Mouse (Mus musculus) stomach, embryonic 15.5 days (tissue): ENCODE measurements at regions not wholly inside any gene's neighbourhood (a gene's known extent, or its start where the extent isn't known, plus 50 kb on each side); places are given as distances from the start of the nearest gene placed in this dataset.
"Not testable (repeated sequence)": the region's sequence is repeated elsewhere in the genome, so short reads cannot be mapped to it uniquely, and the experiment has no call there.

Source experiments
- ATAC-seq: fragments of 200-750 bp; cut with Nextera tagmentation; 2 replicates; pipeline ENCODE4 v1.8.0; 2017; ENCODE audit warnings: low read depth, moderate number of reproducible peaks, moderate TSS enrichment; ENCODE audit not compliant: insufficient read depth, low FRiP score
- H3K27ac ChIP-seq: fragments of 300-500 bp; sonication (generic); 2 replicates; pipeline ENCODE4 v1.5.1; 2015; ENCODE audit warnings: mild to moderate bottlenecking, inconsistent platforms
- H3K27me3 ChIP-seq: fragments of 300-500 bp; sonication (generic); replicated peaks from 2 replicates; pipeline ENCODE4 v1.6.1; 2015; ENCODE audit warnings: inconsistent platforms
- H3K36me3 ChIP-seq: fragments of 300-500 bp; sonication (generic); 2 replicates; pipeline ENCODE4 v1.6.1; 2015; ENCODE audit warnings: inconsistent platforms
- H3K4me1 ChIP-seq: fragments of 300-500 bp; sonication (generic); 2 replicates; pipeline ENCODE4 v1.6.1; 2015; ENCODE audit warnings: inconsistent platforms
- H3K4me2 ChIP-seq: fragments of 300-500 bp; sonication (generic); 2 replicates; pipeline ENCODE4 v1.6.1; 2015; ENCODE audit warnings: mild to moderate bottlenecking, inconsistent platforms
- H3K4me3 ChIP-seq: fragments of 300-500 bp; sonication (generic); replicated peaks from 2 replicates; pipeline ENCODE4 v1.5.1; 2015; ENCODE audit warnings: inconsistent platforms
- H3K9ac ChIP-seq: fragments of 300-500 bp; sonication (generic); 2 replicates; pipeline ENCODE4 v1.6.1; 2015; ENCODE audit warnings: inconsistent platforms
- H3K9me3 ChIP-seq: fragments of 300-500 bp; sonication (generic); 2 replicates; pipeline ENCODE4 v1.6.1; 2016; ENCODE audit warnings: inconsistent platforms
- WGBS: fragments of 180-500 bp; shearing (Covaris S2); methylation state at CpG from one replicate; pipeline ENCODE4 v1.1.7; 2015; 5-methylcytosine and 5-hydroxymethylcytosine counted together

DNA sequence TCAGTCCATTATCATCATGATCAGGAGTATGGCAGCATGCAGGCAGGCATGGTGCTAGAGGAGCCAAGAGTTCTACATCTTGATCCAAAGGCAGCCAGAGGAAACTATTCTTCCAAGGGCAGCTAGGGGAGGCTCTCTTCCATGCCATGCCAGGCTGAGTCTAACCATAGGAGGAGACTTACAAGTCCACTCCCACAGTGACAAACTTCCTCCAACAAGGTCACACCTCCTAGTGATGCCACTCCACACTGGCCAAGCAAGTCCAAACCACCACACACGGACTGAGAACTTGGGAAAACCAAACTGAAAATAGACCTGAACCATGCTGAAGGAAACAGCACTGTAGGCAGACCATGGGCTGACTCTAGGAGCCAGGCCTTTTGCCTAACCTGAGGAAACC is 197.4 kb downstream of the Prex1 start:
- peaks cover 11% of the 10 kb centered on the region; the same call in 1 of the 2 replicates for H3K4me1 ChIP-seq
- H3K4me2 ChIP-seq: no peak overlapping the region
- no peaks in the 10 kb centered on the region for H3K9me3 ChIP-seq
- no peaks in the 10 kb centered on the region for H3K36me3 ChIP-seq
- no peak overlapping the region for H3K9ac ChIP-seq
- ATAC-seq: no peak
- WGBS: 73% methylated on average over 1 of the region's 1 CpGs
- no peak overlapping the region for H3K4me3 ChIP-seq
- no peaks in the 10 kb centered on the region for H3K27me3 ChIP-seq
- H3K27ac ChIP-seq: no peak overlapping the region

DNA sequence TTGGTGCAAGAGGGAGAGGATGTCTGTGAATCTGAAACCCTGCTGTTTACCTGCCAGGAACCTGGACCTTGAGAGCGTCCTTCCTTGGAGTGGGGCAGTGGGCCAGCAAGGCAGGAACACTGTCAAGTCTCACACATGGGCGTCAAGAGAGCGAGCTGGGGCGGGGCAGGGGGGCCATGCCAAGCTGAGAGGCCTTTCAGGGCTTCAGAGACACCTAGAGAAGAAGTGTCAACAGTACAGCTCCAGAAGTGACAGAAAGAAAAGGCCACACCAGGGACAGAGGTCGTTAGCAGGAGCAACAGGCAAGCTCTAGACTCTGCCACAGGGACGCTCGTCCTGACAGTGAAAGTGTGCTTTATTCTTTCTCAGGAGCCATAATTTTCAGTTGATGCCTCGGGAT is 199.0 kb downstream of the Prex1 start:
- no peak for ATAC-seq
- H3K4me3 ChIP-seq: no peak overlapping the region
- 37% methylated on average over 8 of the region's 8 CpGs for WGBS
- no peak overlapping the region for H3K27ac ChIP-seq
- no peaks in the 10 kb centered on the region for H3K9me3 ChIP-seq
- H3K27me3 ChIP-seq: no peaks in the 10 kb centered on the region
- H3K36me3 ChIP-seq: no peaks in the 10 kb centered on the region
- no peak overlapping the region for H3K4me2 ChIP-seq
- H3K4me1 ChIP-seq: peaks cover 11% of the 10 kb centered on the region; the same call in 1 of the 2 replicates
- H3K9ac ChIP-seq: no peak overlapping the region

DNA sequence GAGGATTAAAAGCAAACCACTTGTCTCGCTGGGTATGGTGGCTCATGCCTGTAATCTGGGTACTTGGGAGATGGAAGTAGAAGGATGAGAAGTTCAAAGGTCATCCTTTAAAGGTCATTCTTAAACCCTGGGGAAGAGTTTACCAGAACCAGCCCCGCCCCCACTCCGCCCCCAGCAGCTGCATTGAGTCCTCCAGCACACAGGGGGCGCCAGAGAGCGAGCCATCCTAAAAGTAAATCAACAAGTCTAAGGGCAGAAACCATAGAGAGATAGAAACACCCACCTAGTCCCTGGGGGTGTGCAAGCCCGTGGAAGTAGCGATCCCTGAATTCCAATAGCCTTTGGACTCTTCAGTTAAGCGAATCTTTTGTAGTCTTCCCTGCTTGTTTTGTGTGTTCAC is 201.1 kb downstream of the Prex1 start:
- Histone ChIP-seq H3K27ac (no peak overlapping the region), H3K4me1 (peaks cover 6% of the 10 kb centered on the region; the same call in 1 of the 2 replicates), H3K36me3 (no peaks in the 10 kb centered on the region), H3K9ac (no peak overlapping the region), H3K4me2 (no peak overlapping the region), H3K27me3 (no peaks in the 10 kb centered on the region), H3K4me3 (no peak overlapping the region), H3K9me3 (no peaks in the 10 kb centered on the region)
- no peak for ATAC-seq
- WGBS: 85% methylated on average over 8 of the region's 8 CpGs

- H3K9me3 ChIP-seq, H3K4me3 ChIP-seq, H3K36me3 ChIP-seq, H3K27ac ChIP-seq, H3K27me3 ChIP-seq, H3K4me1 ChIP-seq, ATAC-seq, H3K9ac ChIP-seq, H3K4me2 ChIP-seq: not testable (repeated sequence)
- WGBS: 82% methylated on average over 3 of the region's 3 CpGs
Measured at GRCm38 (mm10) chr2:166511477-166511876, 202.2 kb downstream of the Prex1 start.

DNA sequence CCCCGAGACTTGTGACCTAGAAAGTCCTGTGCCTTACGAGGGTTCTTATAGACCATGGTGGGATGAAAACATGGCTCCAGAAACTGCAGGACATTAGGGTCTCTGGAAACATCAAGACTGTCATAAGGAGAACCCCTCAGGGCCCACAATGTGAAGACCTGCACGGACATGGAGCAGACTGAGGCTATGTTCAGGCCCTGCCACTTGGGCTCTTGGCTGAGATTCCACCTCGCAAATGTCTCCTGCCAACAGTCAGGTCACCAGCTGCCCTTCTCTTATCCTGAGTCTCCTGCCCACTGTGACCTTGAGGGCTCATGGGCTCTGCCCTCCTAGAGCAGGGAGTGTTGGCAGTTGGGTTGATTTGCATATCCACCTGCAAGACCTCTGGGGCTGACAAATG is 202.9 kb downstream of the Prex1 start:
- no peak overlapping the region for H3K27ac ChIP-seq
- ATAC-seq: no peak
- H3K4me1 ChIP-seq: no peaks in the 10 kb centered on the region
- no peak overlapping the region for H3K4me2 ChIP-seq
- H3K36me3 ChIP-seq: no peaks in the 10 kb centered on the region
- no peak overlapping the region for H3K4me3 ChIP-seq
- WGBS: 66% methylated on average over 4 of the region's 4 CpGs
- no peaks in the 10 kb centered on the region for H3K27me3 ChIP-seq
- H3K9me3 ChIP-seq: no peaks in the 10 kb centered on the region
- no peak overlapping the region for H3K9ac ChIP-seq

GRCm38 (mm10) chr2:166509591-166509990 is 204.0 kb downstream of the Prex1 start:
- no peaks in the 10 kb centered on the region for H3K27me3 ChIP-seq
- no peaks in the 10 kb centered on the region for H3K36me3 ChIP-seq
- H3K9ac ChIP-seq: no peak overlapping the region
- H3K4me3 ChIP-seq: no peak overlapping the region
- H3K9me3 ChIP-seq: no peaks in the 10 kb centered on the region
- H3K4me2 ChIP-seq: no peak overlapping the region
- H3K4me1 ChIP-seq: no peaks in the 10 kb centered on the region
- WGBS: 75% methylated on average over 10 of the region's 10 CpGs
- no peak for ATAC-seq
- H3K27ac ChIP-seq: no peak overlapping the region

DNA sequence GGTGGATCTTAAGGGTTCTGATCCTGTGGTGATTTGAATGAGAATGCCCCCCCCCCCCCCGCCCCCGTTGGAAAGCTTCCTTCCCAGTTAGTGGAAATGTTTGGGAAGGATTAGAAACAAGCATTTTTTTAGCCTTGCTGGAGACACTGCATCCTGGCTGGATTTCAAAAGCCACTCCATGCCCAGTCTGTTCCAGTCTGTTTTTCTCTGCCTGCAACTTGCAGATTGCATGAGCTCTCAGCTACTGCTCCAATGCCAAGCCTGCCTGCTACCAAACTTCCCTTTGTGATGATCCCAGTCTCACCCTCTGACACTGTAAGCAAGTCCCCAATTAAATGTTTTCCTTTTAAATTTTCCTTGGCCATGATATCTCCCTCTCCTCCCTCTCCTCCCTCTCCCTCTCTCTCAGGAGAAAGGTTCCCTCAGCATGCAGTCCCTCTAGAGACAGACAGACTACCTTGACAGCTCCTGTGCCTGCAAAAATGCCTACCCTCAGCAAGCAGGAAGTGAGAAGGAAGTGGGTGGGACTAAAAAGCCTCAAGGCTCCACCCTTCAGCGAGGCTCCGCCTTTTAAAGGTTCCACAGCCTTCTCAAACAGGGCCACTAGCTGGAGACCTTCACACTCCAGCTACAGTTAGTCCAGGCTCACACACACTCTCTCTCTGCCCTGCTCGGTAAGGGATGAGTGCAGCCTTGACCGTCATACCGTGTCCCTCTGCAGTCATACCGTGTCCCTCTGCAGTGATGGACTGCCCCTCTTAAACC is 204.8 kb downstream of the Prex1 start:
- no peak for ATAC-seq
- Histone ChIP-seq H3K27ac (0 out of 2 replicates have a peak overlapping the region, but pooled peaks have one; percentile 8), H3K27me3 (no peaks in the 10 kb centered on the region), H3K9ac (no peak overlapping the region), H3K4me3 (no peak overlapping the region), H3K9me3 (no peaks in the 10 kb centered on the region), H3K36me3 (no peaks in the 10 kb centered on the region), H3K4me2 (no peak overlapping the region), H3K4me1 (no peaks in the 10 kb centered on the region)
- WGBS: 83% methylated on average over 8 of the region's 8 CpGs

DNA sequence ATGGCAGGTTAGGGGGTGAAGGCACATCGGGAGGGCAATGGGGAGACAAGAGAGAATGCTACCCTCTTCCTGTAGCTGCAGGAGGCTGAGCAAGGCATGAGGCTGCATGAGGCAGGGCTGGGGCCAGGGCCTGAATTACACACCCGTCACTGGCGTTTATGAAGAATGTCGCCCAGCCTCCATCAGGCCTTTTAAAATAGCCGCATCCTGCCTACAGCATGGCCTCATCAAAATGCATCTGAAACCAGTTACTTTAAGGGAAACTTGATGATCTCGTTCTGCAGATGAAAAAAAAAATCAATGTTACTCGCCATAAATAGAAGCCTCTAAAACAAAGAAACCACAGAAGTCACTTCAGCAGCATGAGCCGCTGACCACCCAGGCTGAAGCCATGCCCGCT is 208.3 kb downstream of the Prex1 start:
- no peaks in the 10 kb centered on the region for H3K4me1 ChIP-seq
- no peaks in the 10 kb centered on the region for H3K9me3 ChIP-seq
- no peaks in the 10 kb centered on the region for H3K27me3 ChIP-seq
- no peak overlapping the region for H3K9ac ChIP-seq
- no peaks in the 10 kb centered on the region for H3K36me3 ChIP-seq
- H3K4me2 ChIP-seq: no peak overlapping the region
- ATAC-seq: no peak
- H3K27ac ChIP-seq: no peak overlapping the region
- H3K4me3 ChIP-seq: no peak overlapping the region
- 37% methylated on average over 9 of the region's 9 CpGs for WGBS

DNA sequence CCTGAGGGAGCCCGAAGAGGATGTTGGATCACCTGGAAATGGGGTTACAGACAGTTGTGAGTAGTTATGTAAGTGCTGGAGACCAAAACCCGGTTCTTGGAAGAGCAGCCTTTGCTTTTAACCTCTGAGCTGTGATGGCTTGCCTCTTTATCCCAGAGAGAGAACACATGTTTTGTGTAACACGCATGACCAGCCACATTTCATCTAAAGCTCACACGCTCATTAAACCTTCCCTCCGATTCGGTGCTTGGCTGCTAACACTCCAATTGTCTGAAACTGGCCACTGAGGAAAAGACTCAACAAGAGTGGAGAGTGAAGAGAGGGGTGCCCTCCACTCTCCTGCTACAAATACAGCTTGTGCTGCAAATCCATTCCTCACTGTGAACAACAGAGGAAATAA is 210.0 kb downstream of the Prex1 start:
- ATAC-seq: no peak
- WGBS: 68% methylated on average over 6 of the region's 6 CpGs
- no peaks in the 10 kb centered on the region for H3K36me3 ChIP-seq

GRCm38 (mm10) chr2:166492895-166493294 is 220.7 kb downstream of the Prex1 start:
- Histone ChIP-seq H3K27ac (no peak overlapping the region), H3K4me3 (no peak overlapping the region), H3K9ac (no peak overlapping the region), H3K4me2 (no peak overlapping the region), H3K4me1 (peaks cover 6% of the 10 kb centered on the region; the same call in 1 of the 2 replicates), H3K9me3 (no peaks in the 10 kb centered on the region), H3K27me3 (no peaks in the 10 kb centered on the region), H3K36me3 (no peaks in the 10 kb centered on the region)
- 78% methylated on average over 12 of the region's 12 CpGs for WGBS
- ATAC-seq: no peak

More for the DNA sequence above, 210.0 kb downstream of the Prex1 start:
- no peak overlapping the region for H3K4me3 ChIP-seq
- H3K9ac ChIP-seq: no peak overlapping the region
- no peaks in the 10 kb centered on the region for H3K9me3 ChIP-seq
- no peak overlapping the region for H3K4me2 ChIP-seq
- no peaks in the 10 kb centered on the region for H3K27me3 ChIP-seq
- no peak overlapping the region for H3K27ac ChIP-seq
- H3K4me1 ChIP-seq: no peaks in the 10 kb centered on the region

- H3K36me3 ChIP-seq: no peaks in the 10 kb centered on the region
- H3K4me2 ChIP-seq: no peak overlapping the region
- peaks cover 11% of the 10 kb centered on the region; the same call in 1 of the 2 replicates for H3K4me1 ChIP-seq
- H3K9ac ChIP-seq: no peak overlapping the region
- WGBS: 42% methylated on average over 12 of the region's 12 CpGs
- H3K27me3 ChIP-seq: no peaks in the 10 kb centered on the region
- no peak for ATAC-seq
- no peak overlapping the region for H3K27ac ChIP-seq
- H3K9me3 ChIP-seq: no peaks in the 10 kb centered on the region
- no peak overlapping the region for H3K4me3 ChIP-seq
Measured at GRCm38 (mm10) chr2:166492421-166492820, 221.2 kb downstream of the Prex1 start.

DNA sequence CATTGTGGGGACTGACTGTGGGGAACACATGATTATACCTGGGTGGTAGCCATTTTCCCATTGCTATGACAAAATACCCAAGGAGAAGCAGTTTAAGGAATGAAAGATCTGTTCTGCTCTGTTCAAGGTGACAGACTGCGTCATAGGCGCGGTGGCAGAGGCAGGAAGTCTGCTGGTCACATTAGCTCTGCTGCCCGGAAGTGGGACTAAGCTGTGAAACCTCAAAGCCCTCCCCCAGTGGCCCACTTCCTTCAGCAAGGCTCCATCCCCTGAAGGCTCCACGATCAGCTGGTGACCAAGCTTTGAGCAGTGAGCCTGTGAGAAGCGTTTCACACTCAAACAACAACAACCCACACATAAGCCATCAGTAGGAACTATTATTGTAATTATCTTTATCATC is 221.8 kb downstream of the Prex1 start:
- Histone ChIP-seq H3K4me3 (no peak overlapping the region), H3K9me3 (no peaks in the 10 kb centered on the region), H3K4me2 (no peak overlapping the region), H3K4me1 (peaks cover 12% of the 10 kb centered on the region; the same call in 1 of the 2 replicates), H3K27ac (no peak overlapping the region), H3K9ac (no peak overlapping the region), H3K36me3 (no peaks in the 10 kb centered on the region), H3K27me3 (no peaks in the 10 kb centered on the region)
- WGBS: 69% methylated on average over 6 of the region's 6 CpGs
- ATAC-seq: no peak
